Mouse (Mus musculus) testis, adult 2 months (tissue): ENCODE measurements around the gene Hspa4. TPM values are rescaled to one million over a fixed set of nuclear protein-coding genes. Genes with fewer than 3 reads are reported as not detected.

ENCODE experiments used
- H3K27ac ChIP-seq: fragments of 200-500 bp; 2 replicates; pipeline ENCODE4 v1.5.1; 2012; ENCODE audit warnings: low read depth, low read length; ENCODE audit not compliant: control insufficient read depth, insufficient read depth
- H3K27me3 ChIP-seq: fragments of 200-500 bp; 2 replicates; pipeline ENCODE4 v1.6.1; 2012; ENCODE audit warnings: mild to moderate bottlenecking, low read length, moderate library complexity; ENCODE audit not compliant: control insufficient read depth, insufficient read depth
- H3K36me3 ChIP-seq: fragments of 200-500 bp; 2 replicates; pipeline ENCODE4 v1.6.1; 2012; ENCODE audit warnings: mild to moderate bottlenecking, low read length; ENCODE audit not compliant: control insufficient read depth, insufficient read depth
- H3K4me1 ChIP-seq: fragments of 200-500 bp; 2 replicates; pipeline ENCODE4 v1.6.1; 2012; ENCODE audit warnings: low read length; ENCODE audit not compliant: control insufficient read depth, insufficient read depth
- H3K4me3 ChIP-seq: fragments of 200-500 bp; 2 replicates; pipeline ENCODE4 v1.5.1; 2012; ENCODE audit warnings: low read depth, mild to moderate bottlenecking, low read length, moderate library complexity, mixed read lengths; ENCODE audit not compliant: control insufficient read depth
- CTCF ChIP-seq: fragments of 200-500 bp; IDR thresholded peaks from 2 replicates; pipeline ENCODE4 v1.5.1; 2012; ENCODE audit warnings: low read depth, mild to moderate bottlenecking, inconsistent platforms, low read length, moderate library complexity; ENCODE audit not compliant: control insufficient read depth, insufficient read depth, insufficient replicate concordance
- POLR2A ChIP-seq: fragments of 200-500 bp; IDR thresholded peaks from 2 replicates; pipeline ENCODE4 v1.6.1; 2012; ENCODE audit warnings: low read depth, mild to moderate bottlenecking, inconsistent platforms, low read length, moderate library complexity; ENCODE audit not compliant: control insufficient read depth
- polyA plus RNA-seq: library from polyadenylated mRNA; depleted of rRNA; stranded (reverse); fragments of >200 nt; gene quantifications from 2 replicates; pipeline ENCODE4 v1.2.3, GENCODE M21; 2012

Gene Hspa4
- polyA plus RNA-seq, 1 experiment: 38.9 TPM

DNA sequence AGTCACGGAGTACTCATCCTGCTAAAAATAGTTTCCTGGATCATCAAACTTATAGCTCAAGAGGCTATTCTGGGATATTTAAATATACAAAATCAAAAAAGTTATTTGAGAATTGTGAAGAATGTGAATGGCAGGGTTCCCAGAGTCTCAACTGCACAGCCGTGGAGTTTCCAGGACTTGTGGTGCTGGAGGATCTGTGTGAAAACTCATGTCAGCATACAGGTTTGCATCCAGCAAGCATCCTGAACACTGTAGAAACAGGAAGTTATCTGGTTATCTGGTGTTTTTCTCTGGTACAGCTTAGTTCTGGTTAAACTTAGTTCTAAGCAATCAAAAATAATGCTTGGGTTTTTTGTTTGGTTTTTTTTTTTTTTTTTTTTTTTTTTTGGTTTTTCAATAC lies 6.7 kb upstream of the Hspa4 start:
- TF ChIP-seq POLR2A (no peak), CTCF (no peak)
- H3K27ac ChIP-seq: no peak overlapping the region
- no peaks in the 10 kb centered on the region for H3K36me3 ChIP-seq
- no peak overlapping the region for H3K4me3 ChIP-seq
- peaks cover 2% of the 10 kb centered on the region for H3K4me1 ChIP-seq
- H3K27me3 ChIP-seq: no peaks in the 10 kb centered on the region

- Histone ChIP-seq H3K4me3 (no peak overlapping the region), H3K27me3 (no peaks in the 10 kb centered on the region), H3K4me1 (peaks cover 9% of the 10 kb centered on the region), H3K27ac (no peak overlapping the region), H3K36me3 (no peaks in the 10 kb centered on the region)
- TF ChIP-seq POLR2A (no peak), CTCF (no peak)
These were observed 4.0 kb upstream of the Hspa4 start for GRCm38 (mm10) chr11:53304044-53304840.

DNA sequence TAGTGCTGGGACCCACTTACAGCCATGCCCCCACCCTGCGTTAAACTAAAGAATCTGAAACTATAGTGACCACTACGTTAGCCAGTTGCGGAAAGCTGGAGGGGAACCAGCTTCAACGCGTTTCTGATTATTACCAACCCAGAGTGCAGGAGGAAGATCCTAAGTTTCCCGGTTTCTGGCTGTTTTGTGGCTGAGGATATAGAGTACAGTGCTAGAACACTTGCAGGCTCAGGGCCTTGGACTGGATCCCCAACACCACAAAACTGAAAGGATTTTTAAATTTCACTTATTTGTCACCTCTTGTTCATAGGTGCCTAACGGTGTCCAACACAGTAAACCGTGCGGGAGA lies 884 bp upstream of the Hspa4 start:
- no peak for TF ChIP-seq POLR2A
- TF ChIP-seq CTCF: no peak
- no peaks in the 10 kb centered on the region for H3K27me3 ChIP-seq

DNA sequence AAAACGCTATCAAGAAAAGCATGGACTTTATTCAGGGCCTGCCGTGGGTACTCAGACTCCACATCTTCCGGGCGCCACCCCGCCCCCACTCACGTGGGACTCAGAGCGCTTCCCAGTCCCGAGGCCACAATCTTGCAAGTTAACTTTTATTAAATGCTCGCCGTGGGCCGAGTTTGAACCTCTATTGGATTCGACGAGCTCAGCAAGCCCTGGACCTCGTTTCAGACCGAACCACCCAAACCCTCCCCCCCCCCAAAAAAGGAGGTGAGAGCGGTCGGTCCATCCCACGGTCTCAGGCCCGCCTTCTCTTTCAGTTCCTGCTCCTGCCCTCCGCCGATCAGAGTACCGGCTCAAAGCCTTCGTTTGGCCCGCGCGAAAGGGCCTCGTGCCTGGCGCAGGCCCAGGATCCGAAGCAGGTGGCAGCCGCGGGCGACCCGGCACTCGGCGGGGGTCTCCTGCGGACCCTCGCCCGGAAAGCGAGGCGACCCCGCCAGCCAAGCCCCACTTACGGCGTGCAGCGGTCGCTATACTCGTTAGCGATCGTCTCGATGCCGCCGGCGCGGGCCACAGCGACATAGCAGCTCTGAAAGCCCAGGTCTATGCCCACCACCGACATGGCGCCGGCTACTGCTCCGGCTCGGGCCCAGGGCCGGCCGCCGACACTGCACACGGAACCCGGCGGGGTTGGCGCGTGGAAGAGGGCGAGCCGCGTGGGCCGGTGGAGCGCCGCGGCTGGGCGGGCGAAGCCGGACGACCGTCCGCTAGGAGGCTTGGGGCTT lies 517 bp downstream of the Hspa4 start:
- Histone ChIP-seq H3K4me3 (peak overlapping the region; percentile 90), H3K4me1 (peaks cover 9% of the 10 kb centered on the region), H3K27ac (peak overlapping the region; percentile 89), H3K27me3 (no peaks in the 10 kb centered on the region), H3K36me3 (no peaks in the 10 kb centered on the region)
- no peak for TF ChIP-seq CTCF
- no peak for TF ChIP-seq POLR2A

More for the DNA sequence above, 884 bp upstream of the Hspa4 start:
- H3K27ac ChIP-seq: peak overlapping the region; percentile 93
- H3K36me3 ChIP-seq: no peaks in the 10 kb centered on the region
- peak overlapping the region; percentile 90 for H3K4me3 ChIP-seq
- peaks cover 9% of the 10 kb centered on the region for H3K4me1 ChIP-seq

GRCm38 (mm10) chr11:53297947-53298860 lies 2.1 kb downstream of the Hspa4 start:
- Histone ChIP-seq H3K4me3 (peak overlapping the region; percentile 2; the same call in 1 of the 2 replicates), H3K27ac (no peak overlapping the region), H3K36me3 (no peaks in the 10 kb centered on the region), H3K27me3 (no peaks in the 10 kb centered on the region), H3K4me1 (peaks cover 9% of the 10 kb centered on the region)
- TF ChIP-seq POLR2A (no peak), CTCF (no peak)

GRCm38 (mm10) chr11:53296880-53297279 lies 3.4 kb downstream of the Hspa4 start:
- H3K27ac ChIP-seq: no peak overlapping the region
- peaks cover 9% of the 10 kb centered on the region for H3K4me1 ChIP-seq
- no peaks in the 10 kb centered on the region for H3K36me3 ChIP-seq
- TF ChIP-seq CTCF: no peak
- TF ChIP-seq POLR2A: no peak
- no peak overlapping the region for H3K4me3 ChIP-seq
- H3K27me3 ChIP-seq: no peaks in the 10 kb centered on the region

GRCm38 (mm10) chr11:53294441-53294840 lies 5.8 kb downstream of the Hspa4 start:
- Histone ChIP-seq H3K4me1 (peaks cover 2% of the 10 kb centered on the region; the same call in 1 of the 2 replicates), H3K27ac (no peak overlapping the region), H3K27me3 (no peaks in the 10 kb centered on the region), H3K4me3 (no peak overlapping the region), H3K36me3 (peaks cover 1% of the 10 kb centered on the region; the same call in 1 of the 2 replicates)
- TF ChIP-seq CTCF: no peak
- TF ChIP-seq POLR2A: no peak
